16 mouse cellular contexts compared by ENCODE assay signal in genomic region chr2:174487005-174487404, GRCm38 (mm10). TPM values are rescaled to one million over a fixed set of nuclear protein-coding genes. Genes with fewer than 3 reads are reported as not detected.
"Had no signal": no experiment of that assay in that cellular context is flagged by ENCODE, and none has a peak within 500 bp of the region (broad histone marks: within the 10 kb centered on the region; RNA-seq: fewer than 3 reads in every experiment).

No protein-coding gene starts in this region.

- H3K4me2 ChIP-seq: limb, embryonic 15.5 days; liver, embryonic 13.5 days; lung, embryonic 14.5 days; midbrain, embryonic 12.5 days; neural tube, embryonic 13.5 days; stomach, embryonic 15.5 days had no signal

- H3K4me1 ChIP-seq: limb, embryonic 15.5 days; liver, embryonic 13.5 days; midbrain, embryonic 12.5 days; neural tube, embryonic 13.5 days; stomach, embryonic 15.5 days had no signal

- H3K4me3 ChIP-seq: limb, embryonic 15.5 days; liver, embryonic 13.5 days; midbrain, embryonic 12.5 days; myocyte; neural tube, embryonic 13.5 days; stomach, embryonic 15.5 days had no signal

- H3K36me3 ChIP-seq: limb, embryonic 15.5 days; liver, embryonic 13.5 days; midbrain, embryonic 12.5 days; neural tube, embryonic 13.5 days; stomach, embryonic 15.5 days had no signal

- H3K27ac ChIP-seq: limb, embryonic 15.5 days; liver, embryonic 13.5 days; midbrain, embryonic 12.5 days; neural tube, embryonic 13.5 days; stomach, embryonic 15.5 days had no signal

- ATAC-seq: midbrain, embryonic 16.5 days had no signal

- H3K9ac ChIP-seq: limb, embryonic 15.5 days; liver, embryonic 13.5 days; lung, embryonic 14.5 days; midbrain, embryonic 12.5 days; neural tube, embryonic 13.5 days; stomach, embryonic 15.5 days had no signal

- H3K9me3 ChIP-seq: limb, embryonic 15.5 days; liver, embryonic 13.5 days; midbrain, embryonic 12.5 days; neural tube, embryonic 13.5 days; stomach, embryonic 15.5 days had no signal

- H3K27me3 ChIP-seq: limb, embryonic 15.5 days; liver, embryonic 13.5 days; midbrain, embryonic 12.5 days; neural tube, embryonic 13.5 days; stomach, embryonic 15.5 days had no signal

- DNase-seq: liver, embryonic 13.5 days; lung, adult 18-20 months; lung, embryonic 14.5 days; lung, postnatal 10 days; lung, postnatal 4 days; midbrain, embryonic 14.5 days; right cerebral cortex, postnatal 14 days; thymus, adult 18-20 months; thymus, postnatal 14 days; thymus, postnatal 36 days had no signal

RNA-seq across cellular contexts. Expression of gene Tubb1, which starts 36.5 kb away (rescaled TPM):
- polyA plus RNA-seq: myocyte had no signal
